Mouse (Mus musculus) kidney, embryonic 14.5 days (tissue): ENCODE data around the gene Fam19a1. TPM values are rescaled to one million over a fixed set of nuclear protein-coding genes. Genes with fewer than 3 reads are reported as not detected.

Experiments
- ATAC-seq: fragments of 200-750 bp; cut with Nextera tagmentation; 2 replicates; pipeline ENCODE4 v1.8.0; 2017; ENCODE audit warnings: moderate number of reproducible peaks, mild to moderate bottlenecking, moderate TSS enrichment, moderate library complexity; ENCODE audit not compliant: low FRiP score, low TSS enrichment
- H3K27ac ChIP-seq: fragments of 300-500 bp; sonication (generic); 2 replicates; pipeline ENCODE4 v1.5.1; 2014; ENCODE audit warnings: low read depth, mild to moderate bottlenecking, low read length, moderate library complexity, mixed read lengths
- H3K27me3 ChIP-seq: fragments of 300-500 bp; sonication (generic); 2 replicates; pipeline ENCODE4 v1.6.1; 2014; ENCODE audit warnings: mild to moderate bottlenecking, low read length; ENCODE audit not compliant: control insufficient read depth, insufficient read depth
- H3K36me3 ChIP-seq: fragments of 300-500 bp; sonication (generic); 2 replicates; pipeline ENCODE4 v1.6.1; 2014; ENCODE audit warnings: low read length, mixed read lengths; ENCODE audit not compliant: control insufficient read depth, insufficient read depth
- H3K4me1 ChIP-seq: fragments of 300-500 bp; sonication (generic); 2 replicates; pipeline ENCODE4 v1.6.1; 2014; ENCODE audit warnings: low read length, mixed read lengths; ENCODE audit not compliant: control insufficient read depth, insufficient read depth
- H3K4me2 ChIP-seq: fragments of 300-500 bp; sonication (generic); replicated peaks from 2 replicates; pipeline ENCODE4 v1.6.1; 2014; ENCODE audit warnings: low read depth, mild to moderate bottlenecking, low read length
- H3K4me3 ChIP-seq: fragments of 300-500 bp; sonication (generic); 2 replicates; pipeline ENCODE4 v1.5.1; 2014; ENCODE audit warnings: mild to moderate bottlenecking, low read length
- H3K9ac ChIP-seq: fragments of 300-500 bp; sonication (generic); 2 replicates; pipeline ENCODE4 v1.6.1; 2014; ENCODE audit warnings: low read depth, mild to moderate bottlenecking, low read length, moderate library complexity
- H3K9me3 ChIP-seq: fragments of 300-500 bp; sonication (generic); 2 replicates; pipeline ENCODE4 v1.6.1; 2016; ENCODE audit warnings: low read length; ENCODE audit not compliant: control insufficient read depth
- WGBS: fragments of 180-500 bp; shearing (Covaris S2); extraction: QIAGEN DNeasy Blood & Tissue Kit; methylation state at CpG from one replicate; pipeline ENCODE4 v1.1.7; 2014; 5-methylcytosine and 5-hydroxymethylcytosine counted together
- polyA plus RNA-seq: library from polyadenylated mRNA; unstranded; fragments of >200 nt; fragmentation: Nextera tagmentation; extraction: Ambion mirVana; gene quantifications from 2 replicates; pipeline ENCODE4 v1.2.1, GENCODE M21; 2014

The Fam19a1 gene
- polyA plus RNA-seq, 1 experiment from 2014 or later = 6.2 TPM

GRCm38 (mm10) chr6:96373274-96373673, 260.3 kb downstream of the Fam19a1 start:
- no peak overlapping the region for H3K27ac ChIP-seq

GRCm38 (mm10) chr6:96376773-96377172, 263.8 kb downstream of the Fam19a1 start:
- Histone ChIP-seq H3K27ac (no peak overlapping the region), H3K4me3 (no peak overlapping the region), H3K4me1 (no peaks in the 10 kb centered on the region), H3K9me3 (no peaks in the 10 kb centered on the region), H3K9ac (no peak overlapping the region), H3K4me2 (no peak overlapping the region), H3K27me3 (no peaks in the 10 kb centered on the region), H3K36me3 (no peaks in the 10 kb centered on the region)
- no peak for ATAC-seq
- 83% methylated on average over 3 of the region's 3 CpGs for WGBS

More at GRCm38 (mm10) chr6:96373274-96373673, 260.3 kb downstream of the Fam19a1 start:
- Histone ChIP-seq H3K27me3 (no peaks in the 10 kb centered on the region), H3K4me1 (no peaks in the 10 kb centered on the region), H3K9ac (no peak overlapping the region), H3K4me3 (no peak overlapping the region), H3K36me3 (no peaks in the 10 kb centered on the region), H3K4me2 (no peak overlapping the region), H3K9me3 (no peaks in the 10 kb centered on the region)
- ATAC-seq = no peak
- 86% methylated on average over 2 of the region's 2 CpGs for WGBS

GRCm38 (mm10) chr6:96379229-96379628, 266.3 kb downstream of the Fam19a1 start:
- H3K27me3 ChIP-seq = no peaks in the 10 kb centered on the region
- ATAC-seq = no peak
- H3K9me3 ChIP-seq = no peaks in the 10 kb centered on the region
- H3K36me3 ChIP-seq = no peaks in the 10 kb centered on the region
- no peak overlapping the region for H3K27ac ChIP-seq
- WGBS = 47% methylated on average over 4 of the region's 4 CpGs
- no peaks in the 10 kb centered on the region for H3K4me1 ChIP-seq
- no peak overlapping the region for H3K4me3 ChIP-seq
- H3K9ac ChIP-seq = no peak overlapping the region
- no peak overlapping the region for H3K4me2 ChIP-seq

- H3K4me2 ChIP-seq = no peak overlapping the region
- ATAC-seq = no peak
- H3K9me3 ChIP-seq = no peaks in the 10 kb centered on the region
- no peaks in the 10 kb centered on the region for H3K27me3 ChIP-seq
- H3K4me1 ChIP-seq = no peaks in the 10 kb centered on the region
- no peaks in the 10 kb centered on the region for H3K36me3 ChIP-seq
- no peak overlapping the region for H3K9ac ChIP-seq
- no peak overlapping the region for H3K4me3 ChIP-seq
- no peak overlapping the region for H3K27ac ChIP-seq
- 63% methylated on average over 1 of the region's 1 CpGs for WGBS
Measured at GRCm38 (mm10) chr6:96384441-96384840, 271.5 kb downstream of the Fam19a1 start.

- no peak overlapping the region for H3K4me3 ChIP-seq
- no peak overlapping the region for H3K27ac ChIP-seq
- no peak overlapping the region for H3K9ac ChIP-seq
- no peaks in the 10 kb centered on the region for H3K27me3 ChIP-seq
- ATAC-seq = no peak
- H3K9me3 ChIP-seq = no peaks in the 10 kb centered on the region
- no peak overlapping the region for H3K4me2 ChIP-seq
- 85% methylated on average over 4 of the region's 4 CpGs for WGBS
- H3K4me1 ChIP-seq = no peaks in the 10 kb centered on the region
- no peaks in the 10 kb centered on the region for H3K36me3 ChIP-seq
Measured at GRCm38 (mm10) chr6:96418866-96419265, 305.9 kb downstream of the Fam19a1 start.

- H3K9me3 ChIP-seq = no peaks in the 10 kb centered on the region
Measured at GRCm38 (mm10) chr6:96419704-96420382, 306.9 kb downstream of the Fam19a1 start.

GRCm38 (mm10) chr6:96420515-96420914, 307.6 kb downstream of the Fam19a1 start:
- no peaks in the 10 kb centered on the region for H3K4me1 ChIP-seq
- no peaks in the 10 kb centered on the region for H3K36me3 ChIP-seq
- H3K9ac ChIP-seq = no peak overlapping the region
- H3K27me3 ChIP-seq = no peaks in the 10 kb centered on the region
- ATAC-seq = no peak
- no peak overlapping the region for H3K4me3 ChIP-seq
- no peak overlapping the region for H3K4me2 ChIP-seq
- WGBS = 50% methylated on average over 2 of the region's 2 CpGs
- no peak overlapping the region for H3K27ac ChIP-seq
- H3K9me3 ChIP-seq = no peaks in the 10 kb centered on the region

More at GRCm38 (mm10) chr6:96419704-96420382, 306.9 kb downstream of the Fam19a1 start:
- Histone ChIP-seq H3K4me3 (no peak overlapping the region), H3K4me1 (no peaks in the 10 kb centered on the region), H3K36me3 (no peaks in the 10 kb centered on the region), H3K27me3 (no peaks in the 10 kb centered on the region), H3K9ac (no peak overlapping the region), H3K27ac (no peak overlapping the region), H3K4me2 (no peak overlapping the region)
- whole genome bisulfite sequencing = 86% methylated on average over 5 of the region's 5 CpGs
- no peak for ATAC-seq

- Histone ChIP-seq H3K27ac (no peak overlapping the region), H3K4me2 (no peak overlapping the region), H3K9ac (no peak overlapping the region), H3K4me3 (no peak overlapping the region), H3K4me1 (no peaks in the 10 kb centered on the region), H3K36me3 (no peaks in the 10 kb centered on the region), H3K27me3 (no peaks in the 10 kb centered on the region), H3K9me3 (no peaks in the 10 kb centered on the region)
- WGBS = 73% methylated on average over 6 of the region's 6 CpGs
- no peak for ATAC-seq
Measured at GRCm38 (mm10) chr6:96429390-96429789, 316.4 kb downstream of the Fam19a1 start.

- no peaks in the 10 kb centered on the region for H3K36me3 ChIP-seq
- no peak overlapping the region for H3K27ac ChIP-seq
- H3K4me1 ChIP-seq = no peaks in the 10 kb centered on the region
- no peak overlapping the region for H3K4me3 ChIP-seq
- H3K27me3 ChIP-seq = no peaks in the 10 kb centered on the region
- 68% methylated on average over 3 of the region's 3 CpGs for WGBS
- no peaks in the 10 kb centered on the region for H3K9me3 ChIP-seq
- no peak overlapping the region for H3K9ac ChIP-seq
- ATAC-seq = no peak
- H3K4me2 ChIP-seq = no peak overlapping the region
Measured at GRCm38 (mm10) chr6:96432397-96432796, 319.4 kb downstream of the Fam19a1 start.
